Mouse (Mus musculus) left cerebral cortex, adult 9 months (tissue): ENCODE data around the gene Lif.
A peak's percentile ranks its signal among the peaks of the same experiment; 100 is the strongest.

Experiments
- DNase-seq, 2 experiments: peaks; one replicate each; pipeline ENCODE4 v3.0.0; 2022; ENCODE audit warnings: low spot score in 2 of 2

Lif gene

DNA sequence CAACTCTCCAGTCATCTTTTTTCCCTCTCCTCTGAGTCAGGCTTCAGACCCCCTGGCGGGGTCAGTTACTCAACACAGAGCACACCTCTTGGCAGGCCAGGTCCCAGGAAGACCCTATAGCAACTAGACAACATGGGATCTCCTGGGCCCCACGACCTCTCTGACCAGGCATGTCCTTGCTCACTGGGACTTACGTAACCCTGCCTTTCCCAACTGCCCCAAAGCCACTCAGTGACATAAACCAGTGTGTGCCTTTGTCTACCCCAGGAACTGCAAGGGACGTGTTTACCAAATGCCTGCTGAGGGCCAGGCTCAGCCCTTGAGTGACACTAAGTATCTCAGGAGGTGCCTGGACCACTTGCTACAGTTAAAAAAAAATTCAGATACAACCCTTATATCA, 27.5 kb upstream of the Lif start:
- no peak for DNase-seq

DNA sequence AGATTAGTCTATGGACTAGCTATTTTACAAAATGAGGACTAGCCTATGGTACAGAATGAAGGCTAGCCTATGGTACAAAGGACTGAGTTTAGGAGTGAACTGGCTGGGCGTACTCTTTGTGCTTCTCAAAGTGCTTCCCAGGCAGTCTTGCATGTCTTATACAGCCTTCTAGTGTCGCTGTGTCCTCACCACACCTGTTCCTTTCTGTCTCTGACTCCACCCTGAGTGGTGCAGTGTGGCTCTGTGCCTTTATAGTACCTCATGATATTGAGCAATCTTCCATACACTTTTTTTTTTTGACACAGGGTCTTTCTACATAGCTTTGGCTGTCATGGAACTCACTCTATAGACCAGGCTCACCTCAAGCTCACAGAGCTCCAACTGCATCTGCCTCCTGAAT, 25.9 kb upstream of the Lif start:
- no peak for DNase-seq

DNA sequence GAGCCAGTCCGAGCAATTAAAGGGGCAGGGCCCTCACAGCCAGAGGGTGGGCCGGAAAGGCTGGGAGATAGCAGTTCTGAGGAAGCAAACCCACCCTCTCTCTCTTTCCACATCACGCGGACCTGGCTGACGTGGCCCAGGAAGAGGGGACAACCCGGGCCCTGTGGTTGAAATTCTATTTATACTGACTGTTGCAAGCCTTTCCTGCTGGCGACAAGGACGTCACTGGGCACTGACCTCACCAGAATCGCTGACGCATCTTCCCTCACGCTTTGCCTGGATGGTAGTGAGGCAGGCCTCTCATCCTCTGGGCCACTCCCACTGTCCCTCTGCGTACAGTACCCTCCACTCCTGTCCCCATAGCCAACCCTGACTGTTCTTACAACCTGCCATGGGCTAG, 24.7 kb upstream of the Lif start:
- DNase-seq, result no peak

DNA sequence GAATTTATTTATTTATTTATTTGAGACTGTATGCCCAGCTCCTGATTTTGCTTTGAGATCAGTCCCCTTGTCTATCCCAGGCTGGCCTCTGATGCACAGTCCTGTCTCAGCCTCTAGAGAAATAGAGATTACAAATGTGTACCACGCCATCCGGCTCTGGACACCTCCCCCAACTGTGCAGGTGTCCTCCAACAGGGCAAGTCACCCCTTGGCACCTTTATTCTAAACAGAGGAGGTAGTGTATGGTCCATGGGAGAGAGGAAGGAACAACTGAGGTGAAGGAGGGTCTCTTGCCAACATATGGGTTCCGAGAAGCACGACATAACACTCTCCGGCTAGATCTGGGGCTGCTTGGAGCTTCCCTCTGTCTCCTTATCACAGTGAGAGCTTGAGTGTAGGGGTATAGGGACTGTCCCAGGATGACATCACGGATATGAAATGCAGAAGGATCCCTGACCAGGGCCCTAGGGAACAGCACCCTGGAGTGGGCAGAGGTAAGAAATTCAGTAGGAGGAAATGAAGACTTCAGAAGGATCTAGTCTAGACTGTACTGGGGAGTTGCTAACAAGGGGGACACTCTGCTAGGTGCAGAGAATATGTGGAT, 22.2 kb upstream of the Lif start:
- DNase-seq, result no peak

DNA sequence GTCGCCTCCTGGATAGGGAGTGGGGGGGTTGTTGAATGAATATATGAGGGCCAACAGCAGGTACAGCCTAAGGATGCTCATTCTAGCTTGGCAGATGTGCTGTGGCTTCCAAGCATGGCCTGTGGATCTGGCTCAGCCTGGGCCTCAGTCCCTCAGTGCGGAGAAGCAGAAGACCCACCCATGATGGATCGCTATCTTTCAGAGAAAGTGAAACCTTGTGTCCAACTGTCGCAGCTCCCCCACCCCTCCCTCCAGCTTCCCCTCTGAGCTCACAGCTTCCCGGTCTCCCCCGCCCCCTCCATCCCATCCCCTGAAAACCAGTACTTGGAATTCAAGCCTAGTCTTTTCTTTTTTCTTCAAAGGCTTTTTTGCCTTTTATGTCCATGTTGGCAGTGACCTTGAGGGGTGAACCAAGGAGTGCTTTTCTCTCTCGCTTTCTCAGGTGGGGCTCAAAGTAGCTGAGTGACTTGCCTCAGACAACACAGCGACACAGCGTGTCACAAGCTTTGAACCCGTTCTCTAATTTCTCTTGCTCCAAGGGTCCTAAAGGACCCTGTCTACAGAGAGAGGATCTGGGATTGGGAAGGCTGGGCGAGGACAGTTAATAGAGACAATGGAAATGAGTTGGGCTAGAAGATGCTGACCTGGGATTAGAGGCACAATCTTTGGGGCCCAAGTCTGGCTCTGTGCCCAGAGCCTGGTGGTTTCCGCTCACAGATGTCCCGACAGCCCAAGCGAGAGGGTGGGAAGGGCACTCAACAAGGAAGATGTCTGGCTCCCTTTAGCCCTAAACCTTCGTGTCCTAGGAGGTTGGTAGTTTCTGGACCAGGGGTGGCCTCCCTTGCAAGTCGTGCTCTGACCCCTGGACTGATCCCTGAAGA, 21.5 kb upstream of the Lif start, which contains the start of gene Osm:
Osm (plus strand) TSS at position 756 of the 881 bp plus-strand sequence.
- DNase-seq, result no peak

GRCm38 (mm10) chr11:4236546-4237067, 20.8 kb upstream of the Lif start:
- no peak for DNase-seq

DNA sequence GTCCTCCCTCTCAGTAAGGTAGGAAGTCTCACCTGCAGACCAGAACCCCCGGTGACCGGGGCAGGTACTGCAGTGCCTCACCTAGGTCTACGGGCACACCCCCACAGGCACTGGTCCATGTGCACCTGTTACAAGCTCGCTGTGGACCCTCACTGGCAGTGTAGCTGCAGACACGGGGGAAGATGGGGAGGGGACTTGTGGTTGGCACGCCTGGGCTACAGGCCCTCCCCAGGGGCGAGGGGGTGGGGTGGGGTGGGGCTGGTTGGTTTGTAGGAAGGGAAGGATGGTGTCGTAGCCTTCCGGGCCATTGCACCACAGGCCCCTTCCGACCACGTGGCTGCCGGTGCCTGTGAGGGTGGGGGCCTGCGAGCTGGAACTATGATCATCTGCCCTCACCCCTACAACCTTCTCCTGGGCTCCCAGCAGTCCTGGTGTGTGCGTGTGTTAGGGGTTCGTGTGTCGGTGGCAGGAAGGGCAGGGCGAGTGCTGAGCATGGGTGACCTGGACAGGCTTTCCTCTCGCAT, 19.9 kb upstream of the Lif start:
- DNase-seq, result no peak

DNA sequence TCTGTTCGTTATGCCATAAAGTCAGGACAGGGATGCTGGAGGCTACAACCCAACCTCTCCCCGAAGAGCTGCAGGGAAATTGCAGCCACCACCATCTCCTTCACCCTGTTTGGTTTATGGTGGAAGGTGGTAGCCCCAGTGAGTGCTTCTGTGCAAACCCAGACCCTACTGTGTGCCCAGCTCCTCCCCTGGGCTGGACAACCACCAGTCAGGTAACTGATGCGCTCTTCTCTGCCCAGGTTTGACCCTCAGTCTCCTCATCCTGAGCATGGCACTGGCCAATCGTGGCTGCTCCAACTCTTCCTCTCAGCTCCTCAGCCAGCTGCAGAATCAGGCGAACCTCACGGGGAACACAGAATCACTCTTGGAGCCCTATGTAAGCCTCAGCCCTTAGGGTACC, 19.2 kb upstream of the Lif start:
- DNase-seq, result no peak

DNA sequence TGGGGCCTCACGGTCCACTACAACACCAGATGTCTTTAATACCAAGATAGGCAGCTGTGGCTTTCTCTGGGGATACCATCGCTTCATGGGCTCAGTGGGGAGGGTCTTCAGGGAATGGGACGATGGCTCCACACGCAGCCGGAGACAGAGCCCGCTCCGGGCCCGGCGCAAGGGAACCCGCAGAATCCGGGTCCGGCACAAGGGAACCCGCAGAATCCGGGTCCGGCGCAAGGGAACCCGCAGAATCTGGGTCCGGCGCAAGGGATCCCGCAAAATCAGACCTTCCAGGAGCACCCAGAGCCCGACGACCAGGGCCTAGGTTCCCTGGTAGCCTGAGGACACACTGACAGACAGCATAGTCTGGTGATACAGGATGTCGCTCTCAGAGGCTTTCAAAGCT, 17.7 kb upstream of the Lif start:
- no peak for DNase-seq

DNA sequence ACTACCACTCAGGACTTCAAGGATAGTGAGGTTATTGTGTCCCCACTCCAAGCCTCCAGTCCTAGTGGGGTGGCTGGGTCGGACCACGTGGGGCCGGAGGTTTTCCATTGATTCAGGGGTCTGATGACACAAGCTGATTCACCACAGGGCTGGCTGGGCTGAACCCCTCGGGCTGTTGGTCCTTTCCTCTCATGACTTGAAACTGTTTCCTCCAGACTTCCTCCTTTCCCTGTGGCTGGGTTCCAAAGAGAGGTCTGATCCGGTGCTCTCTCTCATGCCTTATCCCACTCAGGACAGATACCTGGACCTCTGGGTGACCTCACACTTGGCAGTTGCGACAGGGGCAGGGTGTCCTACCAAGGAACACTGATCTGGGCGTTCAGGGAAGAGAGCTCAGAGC, 17.2 kb upstream of the Lif start:
- DNase-seq, result no peak

DNA sequence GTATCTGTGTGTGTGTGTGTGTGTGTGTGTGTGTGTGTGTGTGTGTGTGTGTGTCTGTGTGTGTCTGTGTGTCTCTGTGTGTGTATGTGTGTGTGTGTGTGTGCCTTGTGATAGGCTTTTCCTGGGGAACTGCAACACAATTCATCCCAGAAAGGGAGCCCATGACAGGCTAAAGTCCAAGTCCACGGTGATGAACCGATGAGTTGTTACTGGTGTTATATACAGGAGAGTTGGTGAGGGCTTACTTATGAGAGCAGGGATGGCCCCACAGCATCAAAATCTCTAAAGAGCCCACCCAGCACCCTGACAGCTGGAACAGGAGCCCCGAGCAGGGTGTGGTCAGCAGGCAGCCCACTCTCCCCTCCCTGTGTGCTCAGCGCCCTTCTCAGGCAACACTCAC, 16.2 kb upstream of the Lif start:
- DNase-seq, result no peak

- DNase-seq, result no peak
Observed at GRCm38 (mm10) chr11:4246126-4246525, 11.2 kb upstream of the Lif start.

DNA sequence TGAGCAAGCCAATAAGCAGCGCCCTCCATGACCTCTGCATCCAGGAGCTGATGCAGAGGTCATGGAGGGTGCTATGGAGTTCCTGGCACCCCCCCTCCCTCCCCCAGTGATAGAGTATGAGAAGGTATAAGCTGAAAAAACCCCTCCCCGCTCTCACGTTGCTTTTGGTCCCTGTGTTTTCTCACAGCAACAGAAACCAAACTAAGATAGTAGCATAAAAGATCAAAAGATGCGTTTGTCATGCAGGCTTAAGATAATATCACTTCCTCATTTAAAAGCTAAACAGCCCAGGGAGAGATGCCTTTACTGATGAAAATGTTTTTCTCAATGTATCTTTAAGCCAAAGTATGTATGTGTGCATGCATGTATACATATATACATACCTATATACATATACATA, 10.7 kb upstream of the Lif start:
- DNase-seq, result no peak

DNA sequence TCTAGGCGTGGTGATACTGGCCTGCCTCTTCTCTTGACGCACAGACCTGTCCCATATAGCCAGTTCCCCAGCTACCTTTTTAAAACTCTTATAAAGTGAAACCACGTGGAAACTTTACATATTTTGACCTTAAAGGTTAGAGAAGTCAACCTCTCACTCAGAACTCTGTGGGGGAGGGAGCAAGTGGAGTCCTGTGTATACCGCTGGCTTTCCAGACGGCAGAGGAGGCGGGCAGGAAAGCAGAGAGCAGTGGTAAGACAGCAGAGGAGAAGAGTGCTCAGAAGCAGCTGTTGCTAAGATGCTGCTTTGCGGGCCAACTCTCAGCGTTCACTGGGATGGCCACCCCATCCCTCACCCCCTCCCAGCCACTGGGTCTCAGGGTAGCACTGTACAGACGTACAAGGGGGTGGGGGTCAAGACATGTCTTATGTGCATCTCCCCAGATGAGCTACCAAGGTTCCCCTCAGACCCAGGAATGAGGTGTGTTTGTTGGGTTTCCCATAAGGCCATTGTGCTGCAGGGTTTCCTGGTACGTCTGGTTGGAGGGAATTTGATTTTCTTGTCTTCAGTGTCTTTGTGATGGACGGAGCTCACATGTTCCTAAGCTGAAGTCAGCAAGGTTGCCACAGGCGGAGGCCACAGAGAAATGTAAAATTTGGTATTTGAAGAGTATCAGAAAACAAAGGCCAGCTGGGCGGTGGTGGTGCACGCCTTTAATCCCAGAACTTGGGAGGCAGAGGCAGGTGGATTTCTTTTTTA, 10.0 kb upstream of the Lif start:
- no peak for DNase-seq

GRCm38 (mm10) chr11:4249151-4249550, 8.2 kb upstream of the Lif start:
- DNase-seq, result no peak

DNA sequence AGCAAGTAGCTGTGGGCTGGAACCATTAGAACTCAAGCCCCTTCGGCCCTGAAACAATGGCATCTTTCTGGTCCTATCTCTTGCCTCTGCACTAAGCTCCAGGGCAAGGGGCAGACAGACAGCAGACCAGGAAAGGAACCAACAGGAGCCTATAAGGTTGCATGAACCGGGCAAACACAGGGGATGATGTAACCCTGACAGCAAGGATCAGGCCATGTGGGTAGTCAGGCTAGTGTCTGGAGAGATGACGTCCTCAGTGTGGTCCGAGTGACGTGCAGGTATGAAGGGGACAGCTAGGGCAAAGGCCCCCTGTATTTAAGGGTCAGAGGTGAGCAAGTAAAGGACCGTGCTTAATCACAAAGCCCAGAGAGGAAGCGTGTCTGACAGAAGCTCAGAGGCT, 7.1 kb upstream of the Lif start:
- DNase-seq, result no peak

GRCm38 (mm10) chr11:4251376-4251775, 6.0 kb upstream of the Lif start:
- DNase-seq, result no peak

DNA sequence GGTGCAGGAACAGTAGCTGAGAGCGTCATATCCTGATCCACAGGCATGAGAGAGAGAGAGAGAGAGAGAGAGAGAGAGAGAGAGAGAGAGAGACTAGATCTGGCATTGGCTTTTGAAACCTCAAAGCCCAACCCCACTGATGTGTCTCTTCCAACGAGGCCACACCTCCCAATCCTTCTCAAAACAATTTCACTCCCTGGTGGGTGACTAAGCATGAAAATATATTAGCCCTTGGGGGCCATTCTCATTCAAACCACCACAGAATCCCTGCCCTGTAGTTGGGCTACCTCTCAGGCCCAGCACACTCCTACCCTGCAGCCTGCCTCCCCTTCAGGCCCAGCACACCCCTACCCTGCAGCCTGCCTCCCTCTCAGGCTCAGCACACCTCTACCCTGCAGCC, 4.5 kb upstream of the Lif start:
- DNase-seq, result no peak

DNA sequence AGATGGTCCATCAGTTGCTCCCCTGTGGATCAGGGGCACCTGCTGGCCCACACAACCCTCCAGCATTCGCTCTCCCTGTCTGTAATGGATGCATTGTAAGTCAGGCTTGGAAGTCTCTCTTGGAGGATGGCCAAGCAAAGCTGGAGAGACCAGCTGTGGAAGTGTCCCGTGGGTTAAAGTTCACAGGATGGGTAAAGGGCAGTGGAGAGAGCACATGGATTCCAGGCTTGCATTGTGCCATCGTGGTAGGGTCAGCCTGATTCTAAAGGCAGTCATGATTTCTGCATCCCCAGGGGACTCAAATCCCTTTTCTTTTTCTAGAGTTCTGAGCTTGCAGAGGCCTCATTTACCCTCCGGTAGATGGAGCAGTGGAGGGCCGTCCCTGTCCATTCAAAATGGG, 399 bp downstream of the Lif start:
- DNase-seq, result no peak

DNA sequence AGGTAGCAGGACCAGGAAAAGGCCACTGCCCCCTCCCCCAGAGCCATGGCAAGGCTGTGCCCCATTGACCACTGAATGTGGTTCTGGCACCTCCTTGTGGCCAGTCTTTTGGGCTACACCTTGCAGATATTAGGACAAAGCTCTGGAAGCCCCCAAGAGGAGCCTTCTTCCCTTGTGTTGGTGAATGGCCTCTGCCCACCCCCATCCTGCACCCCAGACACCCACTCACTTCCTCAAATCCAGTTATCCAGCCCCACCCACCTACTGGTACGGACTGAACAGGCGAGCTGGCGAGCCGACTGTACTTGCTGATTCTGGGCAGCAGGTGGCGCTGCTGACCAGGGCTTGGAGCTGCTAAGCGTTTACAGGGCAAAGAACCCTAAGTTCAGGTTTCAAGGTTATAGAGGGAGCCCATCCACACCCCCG, 1.3 kb downstream of the Lif start:
- peak; percentile 19 to 82 for DNase-seq

DNA sequence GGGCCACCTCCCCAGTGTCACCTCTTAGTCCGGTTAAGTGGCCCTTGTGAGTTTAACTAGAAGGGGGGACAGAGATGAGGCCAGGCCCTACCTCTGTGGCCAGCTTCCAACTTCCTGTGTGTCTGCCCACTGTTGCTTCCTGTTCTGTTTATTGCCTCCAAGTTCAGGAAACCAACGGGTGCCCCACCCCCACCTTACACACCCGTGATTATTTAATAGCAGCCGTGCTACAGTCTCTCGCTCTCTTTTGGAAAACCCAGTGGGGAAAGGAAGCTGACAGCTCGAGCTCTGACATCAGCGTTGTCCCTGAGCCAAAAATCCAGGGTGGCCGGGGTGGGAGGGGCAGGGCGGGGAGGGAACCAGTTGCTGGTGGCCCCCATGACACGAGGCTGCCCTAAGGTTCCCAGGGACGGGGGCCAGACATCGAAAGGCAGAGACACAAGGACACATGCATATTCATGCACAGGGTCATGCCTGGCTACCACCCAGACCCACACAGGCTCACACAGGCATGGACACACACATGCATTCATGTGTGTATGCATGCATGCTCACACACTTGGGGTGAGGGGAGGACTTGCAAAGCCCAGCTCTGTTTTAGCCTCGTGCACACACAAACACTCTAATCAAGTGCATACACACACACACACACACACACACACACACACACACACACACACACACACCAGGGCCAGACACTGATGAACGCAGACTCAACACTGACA, 3.3 kb downstream of the Lif start:
- DNase-seq, result no peak

GRCm38 (mm10) chr11:4261188-4261494, 3.8 kb downstream of the Lif start:
- no peak for DNase-seq
